Mouse (Mus musculus) C2C12 (cell line): Measurements from ENCODE around the gene Usp12. TPM values are rescaled to one million over a fixed set of nuclear protein-coding genes. Genes with fewer than 3 reads are reported as not detected.

Experiments
- H3K27me3 ChIP-seq: one replicate; pipeline ENCODE4 v1.6.1; 2011; ENCODE audit not compliant: control insufficient read depth, insufficient read depth, insufficient read length
- H3K36me3 ChIP-seq: one replicate; pipeline ENCODE4 v1.6.1; 2011; ENCODE audit not compliant: control insufficient read depth, insufficient read depth
- H3K4me3 ChIP-seq: one replicate; pipeline ENCODE4 v1.5.1; 2011; ENCODE audit warnings: mild to moderate bottlenecking, control low read depth; ENCODE audit not compliant: poor library complexity, insufficient read depth, severe bottlenecking
- H3K79me2 ChIP-seq: one replicate; pipeline ENCODE4 v1.6.1; 2011; ENCODE audit not compliant: control insufficient read depth, insufficient read depth
- H3K79me3 ChIP-seq: one replicate; pipeline ENCODE4 v1.6.1; 2011; ENCODE audit warnings: low read depth, control low read depth
- H3ac ChIP-seq: one replicate; pipeline ENCODE3; 2011; ENCODE audit warnings: low read depth; ENCODE audit not compliant: control insufficient read depth, insufficient read length
- CEBPB ChIP-seq: IDR thresholded peaks from one replicate; pipeline ENCODE4 v1.6.1; 2011; ENCODE audit warnings: low read depth, mild to moderate bottlenecking, control low read depth, moderate library complexity
- CTCF ChIP-seq: IDR thresholded peaks from one replicate; pipeline ENCODE4 v1.5.1; 2011; ENCODE audit not compliant: control insufficient read depth, insufficient read depth, insufficient read length
- FOSL1 ChIP-seq: IDR thresholded peaks from one replicate; pipeline ENCODE4 v1.8.0; 2011; ENCODE audit warnings: mild to moderate bottlenecking, low read length; ENCODE audit not compliant: poor library complexity, insufficient read depth, severe bottlenecking
- MAX ChIP-seq: IDR thresholded peaks from one replicate; pipeline ENCODE4 v1.6.1; 2011; ENCODE audit warnings: mild to moderate bottlenecking, control low read depth
- MYOD1 ChIP-seq: IDR thresholded peaks from one replicate; pipeline ENCODE4 v1.6.1; 2011; ENCODE audit warnings: low read depth; ENCODE audit not compliant: control insufficient read depth, insufficient read length
- MYOG ChIP-seq: IDR thresholded peaks from one replicate; pipeline ENCODE4 v1.6.1; 2011; ENCODE audit not compliant: control insufficient read depth, insufficient read length; ENCODE audit errors: extremely low read depth
- USF1 ChIP-seq: IDR thresholded peaks from one replicate; pipeline ENCODE4 v1.6.1; 2011; ENCODE audit warnings: low read depth, mild to moderate bottlenecking, control low read depth, moderate library complexity
- polyA plus RNA-seq: library from polyadenylated mRNA; unstranded; fragments of >200 nt; fragmentation: generic; extraction: Trizol; gene quantifications from one replicate; pipeline ENCODE4 v1.2.1, GENCODE M21; 2012; ENCODE audit warnings: missing spikeins

The Usp12 gene
- polyA plus RNA-seq, 1 experiment: 22.2 TPM

- Histone ChIP-seq H3K36me3 (peaks cover 12% of the 10 kb centered on the region), H3K79me2 (peaks cover 17% of the 10 kb centered on the region), H3K79me3 (peaks cover 16% of the 10 kb centered on the region), H3K27me3 (no peaks in the 10 kb centered on the region), H3K4me3 (no peak overlapping the region), H3ac (no peak overlapping the region)
- no peak for TF ChIP-seq USF1
- TF ChIP-seq CEBPB: no peak
- no peak for TF ChIP-seq FOSL1
- TF ChIP-seq MYOG: no peak
- TF ChIP-seq CTCF: no peak
- TF ChIP-seq MAX: no peak
- TF ChIP-seq MYOD1: no peak
Observed at GRCm38 (mm10) chr5:146829528-146829927, 34.7 kb upstream of the Usp12 start.

DNA sequence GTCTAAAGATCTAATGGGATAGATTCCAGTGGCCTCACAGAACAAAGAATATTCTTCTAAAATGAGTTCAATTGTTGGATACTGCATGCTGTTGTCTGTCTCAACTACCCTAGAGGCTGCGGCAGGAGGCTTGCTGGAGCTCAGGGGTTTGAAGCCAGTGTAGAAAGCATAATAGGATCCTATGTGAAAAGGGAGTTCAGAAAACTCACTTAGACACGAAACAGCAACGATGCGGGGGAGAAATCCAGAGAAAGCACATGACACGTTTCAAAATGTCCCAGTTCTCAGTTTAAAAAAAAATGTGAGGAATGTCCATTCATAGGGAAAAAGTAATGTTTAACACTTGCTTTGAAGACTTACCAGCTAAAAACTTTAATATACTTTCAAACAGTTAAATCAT is 28.2 kb upstream of the Usp12 start:
- TF ChIP-seq USF1: no peak
- no peak for TF ChIP-seq MYOD1
- no peak for TF ChIP-seq MAX
- no peak for TF ChIP-seq FOSL1
- TF ChIP-seq CEBPB: no peak
- no peak for TF ChIP-seq MYOG
- TF ChIP-seq CTCF: no peak
- Histone ChIP-seq H3K4me3 (no peak overlapping the region), H3K79me2 (no peaks in the 10 kb centered on the region), H3K36me3 (no peaks in the 10 kb centered on the region), H3ac (no peak overlapping the region), H3K79me3 (no peaks in the 10 kb centered on the region), H3K27me3 (no peaks in the 10 kb centered on the region)

DNA sequence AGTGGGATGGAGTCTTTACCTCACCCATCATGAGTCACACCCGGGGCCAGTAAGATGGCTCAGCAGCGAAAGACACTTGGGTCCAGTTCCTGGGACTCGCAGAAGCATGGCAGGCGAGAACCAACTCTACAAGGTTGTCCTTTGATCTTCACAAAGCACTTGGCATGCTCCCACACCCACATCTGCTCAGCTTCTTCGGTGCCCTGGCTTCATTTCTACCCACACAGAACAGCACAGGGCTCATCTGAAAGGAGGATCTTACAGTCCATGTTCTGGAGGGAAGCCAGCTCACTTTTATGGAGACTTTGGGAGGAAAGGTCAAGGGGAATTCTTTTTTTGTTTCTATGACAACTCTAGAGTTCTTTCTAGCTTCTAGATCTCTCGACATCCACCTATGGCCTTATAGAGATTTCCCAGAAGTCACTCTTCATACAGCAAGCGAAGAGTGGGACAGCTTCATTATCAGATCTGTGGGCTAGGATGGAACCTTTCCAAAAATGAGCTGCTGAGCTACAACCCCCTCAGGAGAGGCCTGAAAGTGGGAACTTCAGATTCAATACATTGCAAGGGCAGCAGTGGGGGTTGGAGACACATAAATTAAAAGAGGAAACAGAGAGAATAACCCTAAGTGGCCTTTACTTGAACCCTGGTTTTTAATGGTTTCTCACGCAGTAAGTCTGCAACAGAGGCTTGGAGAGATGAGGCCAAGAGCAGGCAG is 24.3 kb upstream of the Usp12 start:
- no peaks in the 10 kb centered on the region for H3K79me3 ChIP-seq
- no peaks in the 10 kb centered on the region for H3K79me2 ChIP-seq

GRCm38 (mm10) chr5:146817583-146817982 is 22.8 kb upstream of the Usp12 start:
- Histone ChIP-seq H3K36me3 (no peaks in the 10 kb centered on the region), H3K79me2 (no peaks in the 10 kb centered on the region), H3K79me3 (no peaks in the 10 kb centered on the region), H3K4me3 (no peak overlapping the region), H3K27me3 (no peaks in the 10 kb centered on the region), H3ac (no peak overlapping the region)
- TF ChIP-seq MYOG: no peak
- no peak for TF ChIP-seq FOSL1
- no peak for TF ChIP-seq CTCF
- no peak for TF ChIP-seq CEBPB
- TF ChIP-seq USF1: no peak
- no peak for TF ChIP-seq MAX
- TF ChIP-seq MYOD1: no peak

More for the DNA sequence above, 24.3 kb upstream of the Usp12 start:
- no peak overlapping the region for H3K4me3 ChIP-seq
- TF ChIP-seq MAX (no peak), FOSL1 (no peak), MYOG (no peak), MYOD1 (no peak), USF1 (no peak), CEBPB (no peak), CTCF (no peak)
- H3K27me3 ChIP-seq: no peaks in the 10 kb centered on the region
- no peak overlapping the region for H3ac ChIP-seq
- H3K36me3 ChIP-seq: no peaks in the 10 kb centered on the region

GRCm38 (mm10) chr5:146815394-146815793 is 20.6 kb upstream of the Usp12 start:
- TF ChIP-seq MYOG (no peak), USF1 (no peak), MYOD1 (no peak), CEBPB (no peak), MAX (no peak), CTCF (no peak), FOSL1 (no peak)
- H3K79me2 ChIP-seq: no peaks in the 10 kb centered on the region

GRCm38 (mm10) chr5:146813421-146813820 is 18.6 kb upstream of the Usp12 start:
- Histone ChIP-seq H3K36me3 (no peaks in the 10 kb centered on the region), H3K4me3 (no peak overlapping the region), H3K79me2 (no peaks in the 10 kb centered on the region), H3K27me3 (no peaks in the 10 kb centered on the region), H3ac (no peak overlapping the region), H3K79me3 (no peaks in the 10 kb centered on the region)
- TF ChIP-seq MYOD1 (no peak), FOSL1 (no peak), MYOG (no peak), CEBPB (no peak), USF1 (no peak), CTCF (no peak), MAX (no peak)

More at GRCm38 (mm10) chr5:146815394-146815793, 20.6 kb upstream of the Usp12 start:
- Histone ChIP-seq H3K4me3 (no peak overlapping the region), H3K79me3 (no peaks in the 10 kb centered on the region), H3K36me3 (no peaks in the 10 kb centered on the region), H3ac (no peak overlapping the region), H3K27me3 (no peaks in the 10 kb centered on the region)
